Mouse (Mus musculus): ENCODE data around the gene Gm4131.

Gm4131 gene

GRCm38 (mm10) chr14:62550121-62550520 lies 16.6 kb downstream of the Gm4131 start:
- DNase-seq (ENCODE audit: low spot score in 2 of 2), result no peak

DNA sequence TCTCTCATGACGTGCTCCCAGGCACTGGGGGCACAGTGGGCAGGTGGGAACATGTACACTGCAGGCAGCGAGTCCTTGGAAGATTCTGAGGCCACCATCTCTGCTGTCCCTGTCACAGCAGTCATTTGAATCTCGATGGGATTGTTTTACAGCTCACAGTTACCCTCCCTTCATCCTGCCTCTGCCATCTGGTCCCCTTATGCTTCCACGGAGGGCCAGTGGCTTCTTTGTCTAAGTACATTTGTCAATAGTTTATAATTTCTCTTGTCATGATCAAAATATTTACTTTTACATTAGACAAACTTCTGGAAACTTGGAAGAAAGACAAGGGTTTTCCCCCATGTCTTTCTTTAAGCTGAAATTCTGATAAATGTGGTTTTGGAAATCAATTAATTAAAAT lies 20.0 kb downstream of the Gm4131 start:
- no peak for DNase-seq (ENCODE audit: low spot score in 2 of 2)

DNA sequence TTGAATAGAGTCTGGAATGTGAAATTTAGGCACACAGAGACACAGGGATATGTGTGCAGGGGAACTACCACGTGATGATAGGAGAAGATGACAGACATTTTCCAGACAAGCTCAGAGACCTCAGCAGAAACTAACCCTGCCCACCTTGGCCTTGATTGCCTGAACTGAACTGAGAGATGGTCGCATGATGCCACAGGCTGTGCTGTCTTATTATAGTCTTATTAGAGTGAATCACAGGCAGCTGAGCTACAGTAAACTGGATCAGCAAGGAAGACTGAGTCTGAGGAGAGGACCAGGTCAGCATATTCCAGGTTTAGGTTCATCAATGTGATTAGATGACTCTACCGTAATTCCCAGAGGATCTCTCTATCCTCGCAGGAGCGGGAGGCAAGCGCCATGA lies 20.4 kb downstream of the Gm4131 start:
- DNase-seq (ENCODE audit: low spot score in 2 of 2), result no peak

- no peak for DNase-seq (ENCODE audit: low spot score in 2 of 2)
These were observed 25.0 kb downstream of the Gm4131 start for GRCm38 (mm10) chr14:62541751-62542150.

DNA sequence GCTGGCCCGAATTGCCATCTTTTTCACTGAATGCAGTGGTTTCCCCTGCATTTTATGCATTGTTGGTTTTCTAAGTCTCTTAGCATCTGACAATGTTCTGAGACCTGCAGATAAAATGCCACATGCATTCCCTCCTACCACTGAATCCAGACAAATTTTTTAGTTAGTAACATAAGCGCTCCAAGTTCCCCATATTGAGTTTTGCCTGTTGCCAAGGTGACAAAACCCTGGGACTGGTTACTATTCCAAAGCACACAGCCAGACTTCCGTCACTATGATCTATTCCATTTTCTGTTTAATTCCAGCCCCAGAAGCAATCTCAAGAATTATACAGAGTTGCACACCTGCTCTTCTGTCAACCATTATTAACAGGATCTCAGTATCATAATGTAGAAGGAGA lies 26.9 kb downstream of the Gm4131 start:
- DNase-seq (ENCODE audit: low spot score in 2 of 2), result no peak

GRCm38 (mm10) chr14:62536988-62537387 lies 29.7 kb downstream of the Gm4131 start:
- no peak for DNase-seq (ENCODE audit: low spot score in 2 of 2)

DNA sequence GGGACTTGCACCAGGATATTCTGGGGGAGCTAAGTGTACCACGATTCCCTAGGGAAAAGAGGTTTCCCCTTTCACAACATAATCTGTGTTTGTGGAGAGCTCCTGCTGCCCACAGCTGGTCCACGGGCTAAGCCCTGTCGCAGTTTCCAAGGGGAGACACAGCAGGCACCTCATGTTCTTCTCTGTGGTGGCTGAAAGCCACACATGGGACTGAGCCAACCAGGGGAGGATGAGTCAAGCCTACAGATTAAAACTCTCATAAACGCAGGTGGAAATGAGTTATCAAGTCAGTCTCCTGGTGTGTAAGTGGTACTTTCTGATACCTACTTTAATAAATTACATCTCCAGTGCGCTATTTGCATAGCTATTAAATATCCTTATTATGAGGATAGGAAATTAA lies 30.6 kb downstream of the Gm4131 start:
- no peak for DNase-seq (ENCODE audit: low spot score in 2 of 2)

DNA sequence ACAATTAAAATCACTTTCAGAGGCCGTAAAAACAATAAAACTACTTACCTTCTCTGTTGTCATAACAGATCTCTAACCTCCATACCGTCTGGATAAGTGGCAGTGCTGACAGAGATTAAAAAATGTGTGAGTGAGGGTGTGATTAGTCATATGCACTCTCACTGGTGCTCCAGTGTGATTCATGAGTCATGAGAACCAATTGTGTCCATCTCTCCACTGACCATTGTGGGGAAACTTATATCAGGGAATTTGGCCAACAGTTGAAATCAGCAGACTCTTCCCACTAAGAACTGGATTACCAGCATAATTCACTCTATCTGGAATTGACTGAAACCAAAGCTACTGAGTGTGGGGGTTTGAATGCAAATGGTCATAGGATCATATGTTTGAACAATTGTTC lies 35.8 kb downstream of the Gm4131 start:
- no peak for DNase-seq (ENCODE audit: low spot score in 2 of 2)

DNA sequence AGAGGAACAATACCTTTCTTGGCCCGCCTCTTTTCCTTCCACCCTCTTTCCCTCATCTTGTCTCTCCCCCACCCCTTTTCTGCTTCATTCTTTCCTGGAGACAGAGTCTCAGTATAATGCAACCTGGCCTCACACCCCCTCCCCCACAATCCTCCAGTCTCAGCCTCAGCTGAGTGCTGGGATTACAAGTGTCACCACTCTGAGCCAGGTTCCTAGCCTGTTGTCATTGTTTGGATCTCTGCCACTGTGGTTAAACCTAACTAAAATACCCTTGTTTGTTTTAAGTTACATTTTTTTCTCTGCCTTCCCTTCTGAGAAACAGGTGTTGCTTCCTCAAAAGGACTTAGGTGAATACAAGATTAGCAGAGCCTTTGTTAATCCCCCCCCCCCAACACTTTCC lies 53.9 kb downstream of the Gm4131 start:
- no peak for DNase-seq (ENCODE audit: low spot score in 2 of 2)

GRCm38 (mm10) chr14:62509350-62509749 lies 57.4 kb downstream of the Gm4131 start:
- no peak for DNase-seq (ENCODE audit: low spot score in 2 of 2)

DNA sequence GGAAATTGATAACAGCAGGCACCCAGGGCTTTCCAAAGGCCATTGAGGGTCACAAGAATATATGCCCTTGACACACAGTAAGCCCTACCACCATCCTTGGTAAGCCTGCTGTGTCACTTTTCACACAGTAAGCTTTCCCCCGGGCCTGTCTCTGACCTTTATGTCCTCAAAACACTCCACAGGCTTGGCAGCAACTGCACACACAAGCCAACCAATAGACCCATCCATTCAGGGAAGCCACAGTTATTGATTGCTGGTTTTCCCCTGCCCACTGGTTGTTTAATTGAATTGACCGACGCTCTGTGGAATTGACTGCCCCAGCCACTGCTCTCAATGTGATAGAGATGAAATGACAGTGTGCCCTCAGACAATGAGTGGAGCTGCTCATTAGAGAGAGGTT lies 60.5 kb downstream of the Gm4131 start:
- no peak for DNase-seq (ENCODE audit: low spot score in 2 of 2)

GRCm38 (mm10) chr14:62497391-62497790 lies 69.3 kb downstream of the Gm4131 start:
- DNase-seq (ENCODE audit: low spot score in 2 of 2), result no peak

DNA sequence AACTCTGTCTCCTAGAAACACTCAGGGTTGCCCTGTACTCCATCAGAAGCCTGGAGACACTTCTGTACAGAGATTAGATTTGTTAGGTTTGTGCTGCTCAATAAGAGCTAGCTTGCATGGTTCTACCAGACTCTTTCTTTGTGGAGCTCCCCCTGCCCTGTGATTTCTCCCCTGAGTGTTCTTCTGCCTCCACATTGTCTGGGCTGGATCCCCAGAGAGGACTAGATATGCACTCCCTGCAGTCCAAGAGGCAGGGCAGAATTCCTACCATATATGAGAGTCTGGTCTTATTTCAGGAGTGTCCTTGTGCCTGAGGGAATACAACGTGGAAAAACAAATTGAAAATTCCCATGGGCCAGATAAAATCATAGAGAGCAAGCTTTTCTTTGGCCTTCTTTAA lies 70.2 kb downstream of the Gm4131 start:
- DNase-seq (ENCODE audit: low spot score in 2 of 2), result no peak

- DNase-seq (ENCODE audit: low spot score in 2 of 2), result no peak
These were observed 73.3 kb downstream of the Gm4131 start for GRCm38 (mm10) chr14:62493456-62493855.

DNA sequence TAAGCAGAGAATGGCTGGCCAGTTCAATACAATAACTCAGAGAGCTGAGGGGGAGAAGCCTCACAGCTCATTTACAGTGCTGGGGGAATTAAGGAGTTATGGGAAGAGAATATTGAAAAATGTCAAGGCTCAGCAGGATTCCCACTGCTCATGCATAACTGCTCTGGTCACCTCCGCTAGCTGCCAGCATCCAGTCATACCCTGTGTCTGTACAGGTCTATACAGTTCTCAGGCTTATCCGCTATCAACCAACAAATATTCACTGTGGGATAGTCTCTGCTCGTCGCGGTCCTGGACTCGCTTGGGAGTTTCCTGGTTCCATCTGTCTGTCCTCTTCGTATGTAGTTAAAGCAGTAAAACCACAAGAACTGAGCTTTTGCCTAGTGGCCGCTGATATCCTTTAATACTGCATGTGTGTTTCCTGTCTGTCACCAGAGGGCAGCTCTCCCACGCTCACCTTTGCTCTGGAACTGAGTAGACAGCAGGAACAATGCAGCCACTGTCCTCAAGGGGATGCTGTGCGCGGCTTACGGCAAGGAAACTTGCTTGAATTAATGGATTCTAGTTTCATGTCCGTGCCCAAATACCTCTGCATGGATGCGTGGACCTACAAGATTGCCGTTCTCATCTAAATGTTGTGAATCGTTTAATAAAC lies 74.4 kb downstream of the Gm4131 start:
- peak in 1 of 2 experiments; percentile 32 for DNase-seq (ENCODE audit: low spot score in 2 of 2)

- no peak for DNase-seq (ENCODE audit: low spot score in 2 of 2)
These were observed 78.5 kb downstream of the Gm4131 start for GRCm38 (mm10) chr14:62488270-62488669.

GRCm38 (mm10) chr14:62481381-62481780 lies 85.3 kb downstream of the Gm4131 start:
- no peak for DNase-seq (ENCODE audit: low spot score in 2 of 2)

DNA sequence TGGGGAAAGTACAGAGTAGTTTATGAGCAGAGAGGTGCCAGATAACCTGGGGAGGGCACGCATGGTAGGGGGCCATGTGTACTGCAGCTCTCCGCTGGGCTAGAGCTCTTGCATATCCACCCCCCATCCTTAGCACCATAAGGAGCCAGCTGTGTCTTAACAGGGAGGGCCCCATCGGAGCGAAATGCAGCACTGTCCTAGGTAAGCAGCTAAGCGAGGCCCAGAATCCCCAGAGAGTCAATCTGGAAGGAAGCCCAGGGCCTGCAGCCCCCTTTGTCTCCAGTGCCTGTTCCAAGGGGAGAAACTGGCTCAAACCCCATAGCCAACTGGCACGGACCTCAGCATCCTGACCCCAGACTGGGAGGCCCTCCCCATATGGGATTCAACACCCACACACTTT lies 87.3 kb downstream of the Gm4131 start:
- no peak for DNase-seq (ENCODE audit: low spot score in 2 of 2)

DNA sequence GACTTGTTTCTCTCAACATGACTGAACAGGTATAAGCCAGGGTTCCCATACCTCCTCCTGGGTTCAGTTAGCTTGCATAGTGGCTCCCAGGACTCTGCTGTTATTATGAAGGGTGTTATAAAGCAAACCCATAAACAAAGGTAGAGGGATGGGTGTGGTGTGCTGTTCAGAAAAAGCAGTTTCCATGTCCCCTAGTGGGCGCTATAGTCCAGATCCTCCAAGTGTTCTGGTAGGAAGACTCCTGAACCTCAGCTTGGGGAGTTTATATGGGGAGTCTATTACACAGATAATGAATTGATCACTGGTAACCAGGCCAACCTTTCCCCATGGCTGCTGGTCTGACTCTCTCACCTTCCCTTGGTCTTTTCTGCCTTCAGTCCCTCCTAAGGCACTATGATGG lies 92.2 kb downstream of the Gm4131 start:
- DNase-seq (ENCODE audit: low spot score in 2 of 2), result no peak

DNA sequence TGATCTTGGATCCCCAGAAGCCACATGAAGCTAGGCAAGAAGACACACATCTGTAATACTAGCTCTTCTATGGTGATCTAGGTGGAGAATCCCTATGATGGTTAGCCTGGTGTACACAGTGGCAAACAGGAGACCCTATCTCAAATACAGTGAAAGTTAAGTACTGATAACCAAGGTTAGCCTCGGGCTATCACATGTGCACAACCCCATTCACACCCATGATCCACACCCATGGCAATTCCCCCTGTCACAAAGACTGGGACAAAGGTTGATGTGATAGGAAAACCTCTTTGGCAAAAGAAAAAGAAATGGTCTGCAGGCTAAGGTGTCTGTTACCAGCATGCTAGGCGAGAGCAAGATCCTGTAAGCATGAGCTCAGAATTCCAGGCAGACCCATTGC lies 94.7 kb downstream of the Gm4131 start:
- no peak for DNase-seq (ENCODE audit: low spot score in 2 of 2)

DNA sequence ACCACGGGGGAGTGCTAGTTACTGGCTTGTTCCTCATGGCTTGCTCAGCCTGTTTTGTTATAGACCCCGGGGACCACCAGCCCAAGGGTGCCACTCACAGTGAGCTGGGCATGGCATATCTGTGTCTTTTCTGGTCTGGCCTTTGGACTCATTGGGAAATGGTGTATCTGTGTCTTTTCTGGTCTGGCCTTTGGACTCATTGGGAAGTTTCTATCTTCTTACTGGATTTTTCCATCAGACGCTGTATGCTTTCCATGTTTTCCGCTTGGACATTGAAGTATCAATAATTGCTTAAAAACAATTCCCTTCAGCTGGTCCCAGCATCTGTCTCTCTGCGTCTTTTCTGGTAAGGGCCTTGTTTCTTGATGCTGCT lies 98.0 kb downstream of the Gm4131 start:
- no peak for DNase-seq (ENCODE audit: low spot score in 2 of 2)

GRCm38 (mm10) chr14:62468119-62468752 lies 98.5 kb downstream of the Gm4131 start:
- DNase-seq (ENCODE audit: low spot score in 2 of 2), result no peak

GRCm38 (mm10) chr14:62464966-62465365 lies 101.8 kb downstream of the Gm4131 start:
- DNase-seq (ENCODE audit: low spot score in 2 of 2), result no peak

DNA sequence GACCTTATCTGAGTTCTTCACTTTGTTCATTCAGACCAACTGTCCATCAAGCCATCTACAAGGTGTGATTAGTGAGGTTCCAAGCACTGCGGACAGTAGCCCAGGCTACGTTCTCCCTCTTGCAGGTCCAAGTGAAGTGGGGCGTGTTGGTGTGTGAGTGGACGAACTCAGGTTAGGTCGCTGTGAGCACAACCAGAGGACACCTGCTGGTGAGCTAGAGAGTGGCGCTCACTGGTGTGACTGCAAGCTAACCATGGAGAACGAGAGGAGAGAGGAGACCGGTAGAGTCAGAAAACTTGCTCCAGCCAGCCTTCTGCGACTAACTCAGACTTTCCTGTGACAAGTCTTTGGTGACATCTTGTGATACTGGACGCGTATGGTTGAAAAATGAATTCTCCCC lies 107.2 kb downstream of the Gm4131 start:
- DNase-seq (ENCODE audit: low spot score in 2 of 2), result no peak

Measured in natural killer cell, adult 2 months (primary cell).